Mouse (Mus musculus) inflammation-experienced regulatory T-cells, adult 6 months (primary cell): ENCODE measurements at regions not wholly inside any gene's neighbourhood (a gene's known extent, or its start where the extent isn't known, plus 50 kb on each side); places are given as distances from the start of the nearest gene placed in this dataset.

Source experiments
- ATAC-seq: one replicate; pipeline ENCODE4 v1.8.0; 2017

- no peak for ATAC-seq
Measured at GRCm38 (mm10) chr7:36829710-36830109, 131.8 kb downstream of the Tshz3 start.

- no peak for ATAC-seq
Measured at GRCm38 (mm10) chr7:36830155-36830554, 132.2 kb downstream of the Tshz3 start.

GRCm38 (mm10) chr7:36848279-36848678 lies 150.4 kb downstream of the Tshz3 start:
- no peak for ATAC-seq

- ATAC-seq = no peak
Measured at GRCm38 (mm10) chr7:36851275-36851889, 153.5 kb downstream of the Tshz3 start.

- no peak for ATAC-seq
Measured at GRCm38 (mm10) chr7:36854308-36854707, 156.4 kb downstream of the Tshz3 start.

- ATAC-seq = no peak
Measured at GRCm38 (mm10) chr7:36859428-36859827, 161.5 kb downstream of the Tshz3 start.

- no peak for ATAC-seq
Measured at GRCm38 (mm10) chr7:36862481-36862880, 164.6 kb downstream of the Tshz3 start.

- ATAC-seq = no peak
Measured at GRCm38 (mm10) chr7:36863745-36864144, 165.8 kb downstream of the Tshz3 start.

- ATAC-seq = no peak
Measured at GRCm38 (mm10) chr7:36864675-36865074, 166.8 kb downstream of the Tshz3 start.

GRCm38 (mm10) chr7:36866602-36867001 lies 168.7 kb downstream of the Tshz3 start:
- ATAC-seq = no peak

GRCm38 (mm10) chr7:36874004-36874403 lies 176.1 kb downstream of the Tshz3 start:
- no peak for ATAC-seq

- ATAC-seq = no peak
Measured at GRCm38 (mm10) chr7:36877686-36878085, 179.8 kb downstream of the Tshz3 start.

- ATAC-seq = no peak
Measured at GRCm38 (mm10) chr7:36892776-36893500, 195.0 kb downstream of the Tshz3 start.

GRCm38 (mm10) chr7:36896339-36896738 lies 198.4 kb downstream of the Tshz3 start:
- no peak for ATAC-seq

GRCm38 (mm10) chr7:36901537-36901936 lies 203.6 kb downstream of the Tshz3 start:
- no peak for ATAC-seq

- no peak for ATAC-seq
Measured at GRCm38 (mm10) chr7:36913304-36913703, 215.4 kb downstream of the Tshz3 start.

GRCm38 (mm10) chr7:36914261-36914660 lies 216.3 kb downstream of the Tshz3 start:
- no peak for ATAC-seq

GRCm38 (mm10) chr7:36915171-36915570 lies 217.3 kb downstream of the Tshz3 start:
- no peak for ATAC-seq

- no peak for ATAC-seq
Measured at GRCm38 (mm10) chr7:36917011-36917410, 219.1 kb downstream of the Tshz3 start.

GRCm38 (mm10) chr7:36919413-36919812 lies 221.5 kb downstream of the Tshz3 start:
- ATAC-seq = no peak

GRCm38 (mm10) chr7:36921003-36921402 lies 223.1 kb downstream of the Tshz3 start:
- no peak for ATAC-seq

- ATAC-seq = no peak
Measured at GRCm38 (mm10) chr7:36933490-36933889, 235.6 kb downstream of the Tshz3 start.

GRCm38 (mm10) chr7:36934792-36935555 lies 237.1 kb downstream of the Tshz3 start:
- ATAC-seq = no peak

GRCm38 (mm10) chr7:36940611-36941010 lies 242.7 kb downstream of the Tshz3 start:
- ATAC-seq = no peak
